Mouse (Mus musculus) Patski (cell line): ENCODE measurements around the gene Bcl7a. TPM values are rescaled to one million over a fixed set of nuclear protein-coding genes. Genes with fewer than 3 reads are reported as not detected.

ENCODE experiments used
- ATAC-seq: fragments of 100-300 bp; one replicate; pipeline ENCODE4 v1.8.0; 2021
- CTCF ChIA-PET: fragments of 350-600 bp; sonication (Branson Sonifier 250); formaldehyde crosslinking; loops from one replicate; lab custom pipeline; 2022; ENCODE audit warnings: inconsistent platforms; lab: Charles Lee
- POLR2A ChIA-PET: fragments of 350-600 bp; sonication (Branson Sonifier 250); formaldehyde crosslinking; loops from one replicate; lab custom pipeline; 2022; ENCODE audit warnings: antibody characterized with exemption, inconsistent platforms; lab: Charles Lee
- DNase-seq: peaks from one replicate; pipeline ENCODE4 v3.0.0-alpha.2; 2011; ENCODE audit warnings: low read depth, low spot score
- H3K27me3 ChIP-seq: fragments of 371-371 bp; one replicate; pipeline ENCODE4 v1.5.1; 2021
- CTCF ChIP-seq: fragments of 100-300 bp; IDR thresholded peaks from one replicate; pipeline ENCODE4 v1.5.1; 2021
- in situ Hi-C: fragments of 300-500 bp; cut with MboI; formaldehyde crosslinking; loops from 3 replicates; pipeline ENCODE4 v1.11.1; 2018; ENCODE audit warnings: low pct_unique_long_range_greater_than_20kb, mixed read lengths
- polyA plus RNA-seq: library from polyadenylated mRNA; unstranded; gene quantifications from one replicate; pipeline ENCODE4 v1.2.3, GENCODE M21; 2021

The Bcl7a gene
- polyA plus RNA-seq = 19.3 TPM

DNA sequence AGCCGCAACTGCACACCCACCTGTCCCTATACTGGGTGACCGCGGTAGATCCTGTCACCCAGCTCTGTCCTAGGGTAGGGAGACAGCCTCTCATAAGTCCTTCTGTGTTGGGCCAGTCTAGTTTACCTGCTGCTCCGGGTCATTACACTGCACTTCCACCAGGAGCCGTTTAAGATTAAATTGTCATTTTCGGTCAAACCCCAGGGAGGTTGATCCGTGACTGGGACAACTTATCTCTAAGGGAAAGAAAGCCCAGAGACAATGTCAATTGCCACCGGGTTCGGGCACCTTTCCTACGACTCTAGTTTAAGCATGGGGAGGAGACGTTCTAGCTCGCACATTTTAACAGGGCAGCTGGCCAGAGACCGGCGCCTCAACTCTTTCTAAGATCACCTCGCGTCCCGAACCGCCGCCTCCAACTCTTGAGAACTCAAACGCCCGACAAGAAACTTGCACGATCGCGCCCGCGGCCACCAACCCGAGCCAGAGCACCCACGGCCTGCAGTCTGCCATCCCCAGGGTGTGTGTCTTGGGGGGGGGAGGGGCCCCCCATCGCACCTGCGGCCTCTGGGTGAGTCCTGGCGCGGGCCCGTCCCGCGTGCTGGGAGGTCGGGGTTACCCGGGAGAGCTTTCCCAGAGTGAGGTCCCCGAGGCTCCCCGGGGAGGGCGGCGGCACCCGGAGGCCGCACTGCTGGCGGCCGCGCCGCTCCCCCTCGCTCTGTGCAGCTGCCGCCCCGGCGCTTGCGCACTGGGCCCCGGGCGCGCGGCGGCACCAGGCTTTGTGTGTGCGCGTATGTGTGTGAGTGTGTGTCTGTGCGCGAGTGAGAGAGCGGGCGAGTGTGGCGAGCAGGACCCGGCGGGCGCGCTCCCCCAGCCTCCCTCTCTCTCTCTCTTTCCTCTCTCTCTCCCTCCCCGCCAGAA is at the start of gene Bcl7a:
Gene Bcl7a (plus strand): TSS at position 128 of the 921 bp plus-strand sequence.
- ChIA-PET CTCF (interaction anchor here (0.9 kb wide), 2 partner anchors 33 to 34 kb away, joined by 3 read pairs; no protein-coding TSS in a partner anchor), POLR2A (interaction anchor here (0.9 to 2.8 kb wide), 8 partner anchors 9 to 90 kb away, joined by 3 to 14 read pairs (median 4); no protein-coding TSS in a partner anchor)
- in situ Hi-C loops = no loop called here
- no peak for TF ChIP-seq CTCF
- H3K27me3 ChIP-seq = no peaks in the 10 kb centered on the region
- DNase-seq (peak; percentile 71), ATAC-seq (peak; percentile 52)

DNA sequence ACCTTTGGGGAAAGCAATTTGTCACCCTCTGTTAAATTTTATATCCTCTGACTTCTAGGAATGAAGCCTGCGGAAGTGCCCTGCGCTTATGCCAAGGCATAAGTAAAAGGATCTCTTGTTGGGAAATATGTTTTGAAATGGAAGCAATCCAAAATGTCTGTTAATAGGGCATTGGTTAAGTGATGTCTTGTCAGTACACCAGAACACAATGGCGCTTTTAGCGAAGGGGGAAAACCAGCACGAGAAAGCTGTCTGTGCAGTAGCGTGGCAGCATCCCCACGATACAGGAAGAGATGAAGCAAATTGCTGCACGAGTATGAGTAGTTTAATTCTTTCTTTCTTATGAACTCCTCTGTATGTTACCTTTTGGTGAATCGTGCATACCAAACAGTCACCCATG is 49.0 kb upstream of the Bcl7a start:
- peaks cover 10% of the 10 kb centered on the region for H3K27me3 ChIP-seq
- TF ChIP-seq CTCF = no peak
- CTCF ChIA-PET = interaction anchor here (0.8 kb wide), 1 partner anchor 10 kb away, joined by 3 read pairs; no protein-coding TSS in a partner anchor
- in situ Hi-C loops = no loop called here
- ATAC-seq (no peak), DNase-seq (peak; percentile 64)
- POLR2A ChIA-PET = interaction anchor here (0.5 to 0.7 kb wide), 2 partner anchors 10 to 37 kb away, joined by 3 to 4 read pairs; no protein-coding TSS in a partner anchor

DNA sequence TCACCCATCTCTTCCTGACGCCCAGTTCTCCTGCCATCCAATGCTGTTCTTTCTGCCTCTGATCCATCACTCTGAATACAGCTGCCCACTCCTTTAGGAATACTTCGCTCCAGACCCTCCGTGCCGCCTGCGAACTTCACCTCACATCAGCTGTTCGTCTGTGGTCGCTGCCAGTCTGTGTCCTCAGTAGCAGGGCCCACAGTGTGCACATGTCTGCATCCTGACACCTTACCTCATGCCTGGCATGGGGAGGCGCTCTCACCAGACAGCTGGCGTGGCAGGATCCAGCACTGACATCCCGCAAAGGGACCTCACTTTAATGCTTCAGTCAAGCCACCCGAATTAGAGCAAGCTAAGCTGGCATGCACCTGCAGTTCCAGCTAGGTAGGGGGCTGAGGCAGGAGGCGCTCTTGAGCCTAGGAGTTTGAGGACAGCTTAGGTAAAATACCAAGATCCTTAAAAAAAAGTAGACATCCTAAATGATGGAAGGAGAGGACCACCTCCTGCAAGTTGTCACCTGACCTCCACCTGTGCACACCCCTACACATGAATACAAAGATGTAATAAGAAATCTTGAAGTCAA is 47.3 kb upstream of the Bcl7a start:
- POLR2A ChIA-PET = no interaction called here
- peaks cover 6% of the 10 kb centered on the region for H3K27me3 ChIP-seq
- TF ChIP-seq CTCF = no peak
- DNase-seq = no peak
- ATAC-seq = no peak
- in situ Hi-C loops = no loop called here
- CTCF ChIA-PET = no interaction called here

DNA sequence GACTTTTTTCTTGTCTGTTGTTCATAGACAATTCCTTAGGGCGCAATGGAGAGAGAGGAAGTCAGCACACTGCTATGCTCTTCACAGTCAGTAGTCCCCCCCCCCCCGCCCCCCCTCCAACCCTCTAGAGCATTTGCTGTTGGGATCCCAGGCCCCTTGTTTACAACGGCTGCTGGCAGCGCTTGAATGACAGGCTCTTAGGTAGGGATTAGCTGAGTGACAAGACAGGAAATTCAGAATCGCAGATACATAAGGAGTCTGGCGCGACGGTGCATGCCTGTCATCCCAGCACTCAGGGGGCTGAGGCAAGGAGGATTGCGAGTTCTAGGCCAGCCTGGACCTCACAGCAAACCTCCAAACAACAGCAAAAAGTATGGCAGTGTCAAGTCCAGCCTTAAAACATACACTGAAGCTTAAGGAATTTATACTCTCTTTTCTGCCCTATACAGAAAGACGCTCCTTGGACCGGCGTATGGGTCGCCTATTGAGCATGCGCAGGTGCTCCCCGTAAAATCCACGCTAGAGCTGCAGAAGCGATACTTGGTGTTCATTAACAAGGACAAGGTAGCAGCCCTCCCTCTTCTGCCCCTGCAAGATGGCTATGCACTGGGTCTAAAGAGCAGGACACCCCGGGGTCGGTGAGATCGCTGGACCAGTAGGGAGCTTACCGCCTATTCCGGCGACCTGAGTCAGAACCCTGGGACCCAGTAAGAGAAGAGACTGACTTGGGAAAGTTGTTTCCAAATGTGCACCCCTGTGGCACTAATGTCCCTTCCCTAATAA is 46.5 kb upstream of the Bcl7a start:
- no peak for DNase-seq
- in situ Hi-C loops = no loop called here
- H3K27me3 ChIP-seq = peaks cover 6% of the 10 kb centered on the region
- ChIA-PET POLR2A (interaction anchor here (1.0 kb wide), 1 partner anchor 48 kb away, joined by 3 read pairs; no protein-coding TSS in a partner anchor), CTCF (interaction anchor here (1.3 kb wide), 1 partner anchor 46 kb away, joined by 3 read pairs; no protein-coding TSS in a partner anchor)
- TF ChIP-seq CTCF = no peak
- ATAC-seq = no peak

DNA sequence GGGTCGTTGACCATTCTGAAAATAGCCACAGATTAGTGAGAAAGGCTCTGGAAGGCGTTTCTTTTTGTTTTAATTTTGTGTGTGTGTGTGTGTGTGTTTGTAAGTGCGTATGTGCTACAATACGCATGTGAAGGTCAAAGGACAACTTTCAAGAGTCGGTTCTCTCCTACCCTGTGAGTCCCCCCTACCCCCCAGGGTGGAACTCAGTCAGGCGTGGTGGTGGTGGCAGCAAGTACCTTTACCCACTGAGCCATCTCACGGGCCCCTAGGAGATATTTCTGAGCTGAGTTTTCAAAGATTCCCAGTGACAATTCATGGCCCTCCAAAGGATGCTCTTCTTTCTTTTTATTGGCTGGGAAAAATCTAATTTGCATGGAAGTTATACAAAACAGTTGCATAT is 45.8 kb upstream of the Bcl7a start:
- no peak for DNase-seq
- POLR2A ChIA-PET = interaction anchor here (1.0 kb wide), 1 partner anchor 47 kb away, joined by 3 read pairs; no protein-coding TSS in a partner anchor
- CTCF ChIA-PET = interaction anchor here (1.3 kb wide), 1 partner anchor 46 kb away, joined by 3 read pairs; no protein-coding TSS in a partner anchor
- peaks cover 3% of the 10 kb centered on the region for H3K27me3 ChIP-seq
- in situ Hi-C loops = no loop called here
- no peak for ATAC-seq
- no peak for TF ChIP-seq CTCF

DNA sequence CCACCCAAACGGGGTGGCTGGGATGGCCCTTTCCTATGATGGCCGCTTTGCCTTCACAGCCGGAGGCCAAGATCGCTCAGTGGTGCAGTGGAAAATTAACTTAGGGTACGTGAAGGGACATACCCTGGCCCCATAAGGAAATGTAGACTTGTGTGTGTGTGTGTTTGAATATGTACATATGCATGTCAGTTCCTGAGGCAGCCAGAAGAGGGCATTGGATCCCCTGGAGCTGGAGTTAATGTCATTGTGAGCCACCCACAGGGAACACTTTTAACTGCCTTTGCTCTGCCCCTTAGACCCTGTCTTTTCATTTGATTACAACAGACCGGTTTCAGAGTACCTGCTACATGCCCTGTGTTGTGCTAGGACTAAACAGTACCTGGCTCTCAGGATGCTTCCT is 45.1 kb upstream of the Bcl7a start:
- ChIA-PET CTCF (no interaction called here), POLR2A (no interaction called here)
- in situ Hi-C loops = no loop called here
- ATAC-seq = no peak
- no peak for DNase-seq
- peaks cover 3% of the 10 kb centered on the region for H3K27me3 ChIP-seq
- TF ChIP-seq CTCF = no peak

DNA sequence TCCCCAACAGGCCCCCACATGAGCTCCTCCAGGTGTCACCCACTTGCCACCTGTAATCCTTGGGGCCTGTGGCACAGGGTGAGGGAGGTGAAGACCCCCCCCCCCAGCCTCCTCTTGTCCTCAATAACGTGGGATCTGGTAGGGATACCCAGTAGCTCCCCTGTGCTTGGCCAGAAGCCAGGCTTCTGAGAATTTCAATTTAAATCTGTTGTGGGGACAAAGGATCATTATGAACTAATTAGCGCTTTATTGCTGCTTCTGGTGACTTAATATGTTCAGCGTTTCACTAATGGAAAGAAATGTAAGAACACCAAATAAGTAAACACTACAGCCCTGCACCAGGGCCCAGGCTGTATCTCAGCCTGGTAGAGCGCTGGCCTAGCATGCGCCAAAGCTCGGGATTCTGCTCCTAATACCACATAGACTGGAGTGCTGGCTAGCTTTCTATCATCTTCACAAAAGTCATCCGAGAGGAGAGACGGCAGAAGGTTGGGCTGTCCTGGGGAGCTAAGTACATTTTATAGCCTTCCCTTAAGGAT is 43.1 kb upstream of the Bcl7a start:
- POLR2A ChIA-PET = interaction anchor here (0.7 kb wide), 1 partner anchor 29 kb away, joined by 3 read pairs; no protein-coding TSS in a partner anchor
- in situ Hi-C loops = no loop called here
- ATAC-seq = no peak
- CTCF ChIA-PET = no interaction called here
- TF ChIP-seq CTCF = no peak
- DNase-seq = no peak
- H3K27me3 ChIP-seq = peaks cover 8% of the 10 kb centered on the region

DNA sequence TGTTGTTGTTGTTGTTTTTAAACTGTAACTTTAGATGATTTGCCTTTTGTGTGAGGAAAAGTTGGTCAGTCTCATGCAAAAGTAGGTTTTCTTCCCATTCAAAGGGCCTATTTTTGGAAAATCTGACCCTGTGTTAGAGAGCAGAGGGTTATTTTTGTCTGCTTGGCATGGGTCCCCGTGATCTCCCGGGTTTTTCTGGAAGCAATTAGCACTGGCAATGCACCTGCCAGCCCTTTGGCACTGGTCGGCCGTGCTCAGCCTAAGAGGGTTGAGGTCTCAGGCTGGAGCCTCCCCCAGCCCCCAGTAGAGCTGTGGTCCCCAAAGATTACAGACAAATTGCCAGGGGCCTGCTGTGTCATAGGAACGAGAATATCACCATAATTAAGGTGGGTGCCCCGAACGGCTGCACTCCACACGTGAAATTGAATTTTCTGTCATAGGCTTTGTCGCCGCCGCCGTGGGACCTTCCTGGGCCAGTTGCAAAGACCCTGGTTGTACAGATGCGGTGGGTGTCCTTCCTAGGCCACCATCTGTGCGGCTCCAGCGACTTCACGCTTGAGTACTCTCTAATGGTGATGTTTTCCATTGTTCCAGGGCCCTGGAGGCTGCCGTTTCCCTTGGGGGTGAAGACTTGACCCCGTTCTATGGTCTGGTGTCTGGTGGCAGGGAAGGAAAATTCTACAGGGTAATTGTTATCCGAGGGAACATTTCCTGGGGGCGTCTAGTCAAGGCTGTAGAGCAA is 41.7 kb upstream of the Bcl7a start:
- DNase-seq (no peak), ATAC-seq (no peak)
- H3K27me3 ChIP-seq = peaks cover 8% of the 10 kb centered on the region
- in situ Hi-C loops = no loop called here
- CTCF ChIA-PET = no interaction called here
- POLR2A ChIA-PET = no interaction called here
- no peak for TF ChIP-seq CTCF

DNA sequence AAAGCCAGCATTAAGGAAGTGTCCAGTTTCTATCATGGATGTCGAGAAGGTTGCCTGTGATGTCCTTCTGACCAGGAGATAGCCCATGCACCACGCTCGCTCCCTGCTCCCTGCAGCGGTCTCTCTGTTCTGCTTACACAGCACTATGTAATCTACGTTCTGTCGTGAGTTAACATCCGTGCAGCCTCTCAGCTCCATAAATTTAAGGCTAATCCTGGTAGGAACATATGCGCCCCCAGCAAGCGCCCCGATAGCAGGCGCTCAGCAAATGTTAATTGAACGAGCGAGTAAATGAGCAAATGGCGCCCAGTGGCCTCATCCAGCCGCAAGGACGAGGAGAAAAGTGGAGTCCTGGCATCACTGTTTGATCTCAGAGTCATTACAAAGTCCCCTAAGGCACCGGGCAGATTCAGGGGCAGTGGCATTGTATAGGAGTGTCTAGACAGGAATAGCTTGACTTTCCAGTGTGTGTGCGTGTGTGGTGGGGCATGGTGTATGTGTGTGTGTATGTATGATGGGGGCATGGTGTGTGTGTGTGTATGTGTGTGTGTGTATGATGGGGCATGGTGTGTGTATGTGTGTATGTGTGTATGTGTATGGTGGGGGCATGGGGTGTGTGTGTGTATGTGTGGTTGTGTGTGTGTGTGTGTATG is 35.9 kb upstream of the Bcl7a start:
- DNase-seq (no peak), ATAC-seq (no peak)
- no peak for TF ChIP-seq CTCF
- CTCF ChIA-PET = no interaction called here
- peaks cover 4% of the 10 kb centered on the region for H3K27me3 ChIP-seq
- in situ Hi-C loops = no loop called here
- POLR2A ChIA-PET = no interaction called here
